Mouse (Mus musculus) T-helper 17 cell (primary cell): ENCODE measurements around the gene Ifnb1.
"Not testable (repeated sequence)": the region's sequence is repeated elsewhere in the genome, so short reads cannot be mapped to it uniquely, and the experiment has no call there.

Source experiments
- in situ Hi-C, 2 experiments: fragments of 300-600 bp; cut with MboI, MseI; formaldehyde crosslinking; loops; 1 replicate in 1 of 2; 2 replicates in 1 of 2; pipeline ENCODE4 v1.15.1; 2025; ENCODE audit warnings: high pct_unique_total_duplicates in 2 of 2

The Ifnb1 gene

GRCm38 (mm10) chr4:88522674-88523073, at the start of gene Ifnb1:
Ifnb1 (minus strand) TSS chr4:88522774.
- in situ Hi-C loops, result no loop called here

GRCm38 (mm10) chr4:88571698-88572097, 49.1 kb upstream of the Ifnb1 start, which contains the start of gene Ifna14:
Ifna14 (minus strand) TSS chr4:88571798.
- in situ Hi-C loops, result no loop called here

- in situ Hi-C loops, result no loop called here
Observed at GRCm38 (mm10) chr4:88561791-88562190, 39.2 kb upstream of the Ifnb1 start.

GRCm38 (mm10) chr4:88558145-88558544, 35.6 kb upstream of the Ifnb1 start, which contains the start of gene Ifna15:
Ifna15 (minus strand) TSS chr4:88558245.
- in situ Hi-C loops, result not testable (repeated sequence)

- in situ Hi-C loops, result loop anchor here (5.0 kb wide), 2 partner anchors 92 to 103 kb away; partner anchors contain the start of gene Ifna13 (in 2 of the 2)
Observed at GRCm38 (mm10) chr4:88550161-88550945, 27.8 kb upstream of the Ifnb1 start.

GRCm38 (mm10) chr4:88547986-88548385, 25.4 kb upstream of the Ifnb1 start:
- in situ Hi-C loops, result loop anchor here (10.0 to 25.0 kb wide), 2 partner anchors 761 to 1183 kb away; no protein-coding TSS in a partner anchor

- in situ Hi-C loops, result loop anchor here (5.0 to 25.0 kb wide), 4 partner anchors 186 to 1179 kb away; no protein-coding TSS in a partner anchor
Observed at GRCm38 (mm10) chr4:88543649-88544234, 21.2 kb upstream of the Ifnb1 start.

- in situ Hi-C loops, result loop anchor here in 1 of 2 experiments (10.0 to 25.0 kb wide), 4 partner anchors 93 to 1173 kb away; no protein-coding TSS in a partner anchor
Observed at GRCm38 (mm10) chr4:88537328-88537727, 14.8 kb upstream of the Ifnb1 start.

GRCm38 (mm10) chr4:88536640-88537039, 14.1 kb upstream of the Ifnb1 start:
- in situ Hi-C loops, result loop anchor here in 1 of 2 experiments (10.0 to 25.0 kb wide), 4 partner anchors 92 to 1172 kb away; no protein-coding TSS in a partner anchor

GRCm38 (mm10) chr4:88535742-88536141, 13.2 kb upstream of the Ifnb1 start:
- in situ Hi-C loops, result loop anchor here in 1 of 2 experiments (10.0 to 25.0 kb wide), 4 partner anchors 91 to 1171 kb away; no protein-coding TSS in a partner anchor

- in situ Hi-C loops, result loop anchor here in 1 of 2 experiments (10.0 to 25.0 kb wide), 4 partner anchors 90 to 1170 kb away; no protein-coding TSS in a partner anchor
Observed at GRCm38 (mm10) chr4:88534903-88535302, 12.3 kb upstream of the Ifnb1 start.

- in situ Hi-C loops, result loop anchor here in 1 of 2 experiments (10.0 to 25.0 kb wide), 4 partner anchors 89 to 1169 kb away; no protein-coding TSS in a partner anchor
Observed at GRCm38 (mm10) chr4:88533499-88533898, 10.9 kb upstream of the Ifnb1 start.

GRCm38 (mm10) chr4:88530892-88531291, 8.3 kb upstream of the Ifnb1 start:
- in situ Hi-C loops, result loop anchor here in 1 of 2 experiments (10.0 to 25.0 kb wide), 4 partner anchors 86 to 1166 kb away; no protein-coding TSS in a partner anchor

- in situ Hi-C loops, result loop anchor here in 1 of 2 experiments (10.0 to 25.0 kb wide), 4 partner anchors 85 to 1165 kb away; no protein-coding TSS in a partner anchor
Observed at GRCm38 (mm10) chr4:88530271-88530670, 7.7 kb upstream of the Ifnb1 start.

GRCm38 (mm10) chr4:88526379-88527049, 3.9 kb upstream of the Ifnb1 start:
- in situ Hi-C loops, result loop anchor here in 1 of 2 experiments (25.0 kb wide), 1 partner anchor 739 kb away; no protein-coding TSS in a partner anchor

GRCm38 (mm10) chr4:88525393-88525792, 2.8 kb upstream of the Ifnb1 start:
- in situ Hi-C loops, result loop anchor here in 1 of 2 experiments (25.0 kb wide), 1 partner anchor 738 kb away; no protein-coding TSS in a partner anchor

GRCm38 (mm10) chr4:88523241-88523640, 667 bp upstream of the Ifnb1 start:
- in situ Hi-C loops, result no loop called here

- in situ Hi-C loops, result no loop called here
Observed at GRCm38 (mm10) chr4:88517957-88518356, 4.6 kb downstream of the Ifnb1 start.

GRCm38 (mm10) chr4:88515711-88516211, 6.8 kb downstream of the Ifnb1 start:
- in situ Hi-C loops, result no loop called here

- in situ Hi-C loops, result no loop called here
Observed at GRCm38 (mm10) chr4:88515250-88515649, 7.3 kb downstream of the Ifnb1 start.

- in situ Hi-C loops, result loop anchor here in 1 of 2 experiments (5.0 kb wide), 1 partner anchor 42 kb away; no protein-coding TSS in a partner anchor
Observed at GRCm38 (mm10) chr4:88514403-88514802, 8.2 kb downstream of the Ifnb1 start.
